Mouse (Mus musculus) CD4-positive, CD25-positive, alpha-beta regulatory T cell, adult 9 weeks (primary cell): ENCODE data around the gene Azin2. TPM values are rescaled to one million over a fixed set of nuclear protein-coding genes. Genes with fewer than 3 reads are reported as not detected.

Experiments
- polyA plus RNA-seq: library from polyadenylated mRNA; unstranded; fragments of 100-300 nt; shearing (Covaris generic); gene quantifications from one replicate; pipeline ENCODE4 v1.2.1, GENCODE M21; 2017

Gene Azin2
- polyA plus RNA-seq = 0.17 TPM

DNA sequence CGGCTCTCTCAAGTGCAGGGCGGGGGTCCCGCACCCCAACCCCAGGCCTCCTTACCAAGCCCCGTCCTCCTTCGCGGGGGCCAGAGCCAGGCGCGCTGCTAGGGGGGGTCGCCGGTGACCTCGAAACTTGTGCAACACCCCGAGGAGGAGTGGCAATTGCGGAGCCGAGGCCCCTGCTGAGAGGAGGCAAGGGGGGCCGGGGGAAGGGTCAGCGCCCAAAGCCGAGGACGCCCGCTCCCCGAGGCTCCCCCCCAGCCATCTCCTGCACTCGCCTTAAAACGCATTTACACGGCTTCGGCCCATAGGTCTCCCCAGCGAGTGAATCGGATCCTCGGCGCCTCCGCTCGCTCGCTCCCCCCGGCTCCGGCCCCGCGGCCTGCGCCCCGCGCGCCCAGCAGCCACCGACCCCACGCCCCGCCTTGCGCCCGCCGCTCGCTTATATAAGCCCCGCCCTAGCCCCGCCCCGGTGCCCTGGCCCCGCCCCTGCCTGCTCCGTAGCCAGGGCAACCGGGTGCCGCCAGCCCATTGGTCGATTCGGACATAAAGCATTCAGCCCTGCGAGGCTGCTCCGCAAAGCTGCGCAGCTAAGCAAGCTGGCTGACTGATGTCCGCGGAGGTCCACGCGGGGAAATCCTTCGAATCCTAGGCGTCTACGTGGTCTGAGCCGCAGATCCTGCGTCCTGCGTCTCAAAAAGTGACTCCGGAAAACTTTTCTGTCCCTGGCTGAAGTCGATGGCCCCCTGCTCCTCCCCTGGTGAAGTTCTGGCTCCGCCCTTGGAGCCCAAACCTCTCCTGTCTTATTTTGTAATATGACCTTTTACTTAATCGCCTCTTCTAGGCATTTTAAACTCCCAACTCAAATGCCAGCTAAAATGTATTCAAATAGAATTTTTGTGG lies at the start of gene Azin2:
TSS of gene Azin2 (minus strand) at position 414 of the 897 bp plus-strand sequence.

DNA sequence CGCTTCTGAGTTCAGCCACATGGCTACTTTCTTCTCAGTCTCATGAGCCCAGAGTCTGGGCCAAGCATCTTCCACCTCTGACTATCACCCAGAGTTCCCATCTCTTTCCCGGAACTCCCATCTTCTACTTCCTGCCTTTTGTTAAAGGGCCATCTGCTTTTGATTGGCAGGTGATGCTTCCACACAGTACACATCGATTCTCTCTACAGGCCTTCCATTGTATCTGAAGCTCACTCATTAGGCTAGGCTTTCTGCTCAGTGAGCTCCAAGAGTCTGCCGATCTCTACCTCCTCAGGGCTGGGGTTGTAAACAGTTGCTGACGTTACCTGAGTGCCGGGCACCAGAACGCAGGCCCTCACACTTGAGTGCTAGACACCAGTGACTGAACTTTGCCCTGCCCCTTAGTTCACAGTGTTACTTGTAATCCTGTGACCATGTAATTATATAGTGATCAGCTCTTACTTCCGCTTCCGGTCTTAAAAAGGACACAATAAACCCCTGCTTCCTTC lies 29.3 kb upstream of the Azin2 start, which contains the start of gene Ak2:
TSS of gene Ak2 (plus strand) at position 459 of the 509 bp plus-strand sequence.

DNA sequence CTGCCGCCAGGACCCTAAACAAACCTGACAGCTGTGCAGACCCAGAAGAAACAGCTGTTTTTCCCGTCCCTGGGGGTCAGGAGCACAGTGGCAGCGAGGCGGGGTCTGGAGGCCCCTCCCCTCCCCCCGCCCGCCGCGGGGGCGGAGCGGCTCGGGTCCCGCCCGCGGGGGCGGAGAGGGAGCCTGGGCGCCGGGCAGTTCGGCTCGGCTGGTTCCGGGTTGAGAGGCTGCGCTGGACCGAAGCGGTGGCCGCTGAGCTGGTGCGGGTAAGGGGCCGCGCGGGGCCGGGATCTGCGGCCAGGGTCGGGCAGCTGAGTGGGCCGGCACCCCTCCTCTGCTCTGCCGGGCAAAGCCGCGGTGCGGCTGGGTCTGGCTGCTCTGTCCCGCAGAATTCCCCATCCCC lies 78.9 kb downstream of the Azin2 start, which contains the start of gene Trim62:
TSS of gene Trim62 (plus strand) at position 202 of the 403 bp plus-strand sequence.

Other genes starting within 250 kb of the Azin2 start
- gene A3galt2, start 207.1 kb downstream of the Azin2 start, polyA plus RNA-seq = not detected
- gene Zfp362, start 156.4 kb downstream of the Azin2 start, polyA plus RNA-seq = 24.6 TPM
- gene Trim62, start 78.9 kb downstream of the Azin2 start, polyA plus RNA-seq = 0.98 TPM
- 162 TPM for gene Ak2, start 29.5 kb upstream of the Azin2 start, polyA plus RNA-seq
- 6.3 TPM for gene Rnf19b, start 95.8 kb upstream of the Azin2 start, polyA plus RNA-seq
- gene Tmem54, start 143.1 kb upstream of the Azin2 start, polyA plus RNA-seq = not detected
- not detected for gene Hpca, start 159.6 kb upstream of the Azin2 start, polyA plus RNA-seq
- gene Fndc5, start 174.6 kb upstream of the Azin2 start, polyA plus RNA-seq = 0.10 TPM
- 19.3 TPM for gene S100pbp, start 227.3 kb upstream of the Azin2 start, polyA plus RNA-seq
- gene Yars, start 227.3 kb upstream of the Azin2 start, polyA plus RNA-seq = 56.3 TPM